Comparison of ENCODE assay signal across 9 mouse cellular contexts in the genomic region with DNA sequence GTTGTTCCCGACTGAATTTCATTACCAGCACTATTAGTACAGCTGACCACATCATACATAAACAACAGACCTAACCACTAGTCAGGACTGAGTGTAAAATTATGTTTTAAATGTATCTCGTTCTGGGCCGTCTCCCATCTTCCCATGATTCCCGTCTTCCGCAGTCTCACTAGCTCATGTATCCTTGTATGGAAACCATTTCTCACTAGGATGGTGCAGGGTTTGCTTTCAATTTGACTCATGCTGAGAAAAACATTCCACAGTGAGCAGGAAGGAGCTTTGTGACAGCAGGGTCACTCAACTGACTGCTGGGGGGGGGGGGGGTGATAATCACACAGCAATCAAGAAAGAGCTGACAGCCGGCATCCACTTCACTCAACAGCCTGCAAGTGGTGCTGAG. TPM values are rescaled to one million over a fixed set of nuclear protein-coding genes. Genes with fewer than 3 reads are reported as not detected.
A peak's percentile ranks its signal among the peaks of the same experiment; 100 is the strongest.
DNase-seq lines count a peak whose midpoint lies in the region; ATAC-seq and TF ChIP-seq lines count a peak whose summit lies in the region.
"Had no signal": no experiment of that assay in that cellular context is flagged by ENCODE, and none has a peak within 500 bp of the region (broad histone marks: within the 10 kb centered on the region; RNA-seq: fewer than 3 reads in every experiment).

No protein-coding gene starts in this region.

- no peaks in the 10 kb centered on the region for H3K9me3 ChIP-seq in heart, embryonic 15.5 days (replicated peaks)
- peaks cover 15% of the 10 kb centered on the region for H3K9me3 ChIP-seq in CH12.LX (replicated peaks; ENCODE audit: low read length)
- no peaks in the 10 kb centered on the region for H3K9me3 ChIP-seq in embryonic facial prominence, embryonic 15.5 days (replicated peaks)
- H3K9me3 ChIP-seq in limb, embryonic 13.5 days, result no peaks in the 10 kb centered on the region

- H3K4me1 ChIP-seq in heart, embryonic 15.5 days (replicated peaks), result peaks cover 22% of the 10 kb centered on the region
- peaks cover 15 to 41% of the 10 kb centered on the region in 2 experiments for H3K4me1 ChIP-seq in CH12.LX (ENCODE audit: control insufficient read depth in 1 of 2, insufficient read depth in 2 of 2)
- H3K4me1 ChIP-seq in embryonic facial prominence, embryonic 15.5 days, result peaks cover 43% of the 10 kb centered on the region
- H3K4me1 ChIP-seq in limb, embryonic 13.5 days, result peaks cover 57% of the 10 kb centered on the region

- no peak for ATAC-seq in heart, embryonic 15.5 days (replicated peaks; ENCODE audit: insufficient number of reproducible peaks, insufficient read depth, low FRiP score, low read depth)
- peak; percentile 30 for ATAC-seq in embryonic facial prominence, embryonic 15.5 days (ENCODE audit: insufficient number of reproducible peaks, low FRiP score, low TSS enrichment, low read depth)
- no peak for ATAC-seq in limb, embryonic 13.5 days (ENCODE audit: low FRiP score, low read depth)
- ATAC-seq: activated CD4-positive, CD25-positive, alpha-beta regulatory T cell, adult 4 months had no signal

- no peak for DNase-seq in heart, adult 9 months (ENCODE audit: low spot score in 2 of 2)
- DNase-seq in CH12.LX (ENCODE audit: extremely low read depth), result no peak
- no peak for DNase-seq in ovary, postnatal 10 days (ENCODE audit: low spot score)
- DNase-seq in cerebellum, postnatal 4 days (ENCODE audit: low spot score in 2 of 2), result no peak
- no peak for DNase-seq in cerebellum, adult 8-10 months

- no peaks in the 10 kb centered on the region for H3K79me2 ChIP-seq in CH12.LX (replicated peaks; ENCODE audit: control insufficient read depth, extremely low read depth, insufficient read depth, poor library complexity, severe bottlenecking)

- no peak overlapping the region for H3K4me3 ChIP-seq in heart, embryonic 15.5 days
- no peak overlapping the region for H3K4me3 ChIP-seq in CH12.LX (replicated peaks in 1 of 3; ENCODE audit: low read depth in 2 of 3, low read length in 2 of 3, poor library complexity in 1 of 3)
- no peak overlapping the region for H3K4me3 ChIP-seq in embryonic facial prominence, embryonic 15.5 days (replicated peaks)
- no peak overlapping the region for H3K4me3 ChIP-seq in limb, embryonic 13.5 days

- H3K36me3 ChIP-seq in heart, embryonic 15.5 days, result peaks cover 22% of the 10 kb centered on the region
- H3K36me3 ChIP-seq in CH12.LX (replicated peaks in 1 of 2; ENCODE audit: control insufficient read depth in 1 of 2, insufficient read depth in 1 of 2, low read length in 1 of 2), result peaks cover 29 to 57% of the 10 kb centered on the region in 2 experiments
- peaks cover 25% of the 10 kb centered on the region for H3K36me3 ChIP-seq in embryonic facial prominence, embryonic 15.5 days
- H3K36me3 ChIP-seq in limb, embryonic 13.5 days, result peaks cover 31% of the 10 kb centered on the region

- in situ Hi-C loops in CH12.LX (cut with MboI; ENCODE audit: low pct_ligation_motif_present, low pct_unique_long_range_greater_than_20kb, low sequenced_read_pairs), result no loop called here

- no peak for TF ChIP-seq POLR2A in CH12.LX (IDR thresholded peaks at IDR 0.05; ENCODE audit: low read depth, low read length)

- WGBS in heart, embryonic 15.5 days, result 17% methylated on average over 6 of the region's 6 CpGs
- 26% methylated on average over 6 of the region's 6 CpGs for WGBS in embryonic facial prominence, embryonic 15.5 days
- 20% methylated on average over 6 of the region's 6 CpGs for WGBS in limb, embryonic 13.5 days

- peak overlapping the region; percentile 29; the same call in 1 of the 2 replicates for H3K4me2 ChIP-seq in heart, embryonic 15.5 days
- H3K4me2 ChIP-seq in CH12.LX (ENCODE audit: insufficient read depth, low read depth, poor library complexity, severe bottlenecking), result no peak overlapping the region
- no peak overlapping the region; the same call in 1 of the 2 replicates for H3K4me2 ChIP-seq in embryonic facial prominence, embryonic 15.5 days (replicated peaks)
- no peak overlapping the region for H3K4me2 ChIP-seq in limb, embryonic 13.5 days (replicated peaks)

- H3K9ac ChIP-seq in heart, embryonic 15.5 days, result no peak overlapping the region
- no peak overlapping the region for H3K9ac ChIP-seq in CH12.LX (ENCODE audit: insufficient read depth, low read depth)
- H3K9ac ChIP-seq in embryonic facial prominence, embryonic 15.5 days, result no peak overlapping the region
- no peak overlapping the region for H3K9ac ChIP-seq in limb, embryonic 13.5 days

- dilution Hi-C loops in CH12.LX (cut with MboI; ENCODE audit: extremely low pct_ligation_motif_present, extremely low pct_unique_long_range_greater_than_20kb, low sequenced_read_pairs), result no loop called here

- peak overlapping the region; percentile 55 for H3K27ac ChIP-seq in heart, embryonic 15.5 days
- no peak overlapping the region for H3K27ac ChIP-seq in CH12.LX (ENCODE audit: insufficient read depth, low read depth)
- peak overlapping the region; percentile 68 for H3K27ac ChIP-seq in embryonic facial prominence, embryonic 15.5 days (replicated peaks)
- H3K27ac ChIP-seq in limb, embryonic 13.5 days, result peak overlapping the region; percentile 65; the same call in 1 of the 2 replicates

- no peak for TF ChIP-seq RAD21 in CH12.LX (IDR thresholded peaks at IDR 0.05; ENCODE audit: low read depth, low read length)

- peak; percentile 15; the same call in 1 of the 2 replicates for TF ChIP-seq EP300 in CH12.LX (IDR thresholded peaks at IDR 0.05; ENCODE audit: low read length)

- no peak for TF ChIP-seq CTCF in CH12.LX (conservative IDR thresholded peaks at IDR 0.05 in 1 of 2, IDR thresholded peaks at IDR 0.05 in 1 of 2; ENCODE audit: low read depth in 2 of 2, low read length in 2 of 2)

- H3K27me3 ChIP-seq in heart, embryonic 15.5 days, result no peaks in the 10 kb centered on the region
- no peaks in the 10 kb centered on the region for H3K27me3 ChIP-seq in CH12.LX (replicated peaks)
- no peaks in the 10 kb centered on the region for H3K27me3 ChIP-seq in embryonic facial prominence, embryonic 15.5 days
- no peaks in the 10 kb centered on the region for H3K27me3 ChIP-seq in limb, embryonic 13.5 days

TF ChIP-seq in CH12.LX, 34 proteins besides CTCF, POLR2A, EP300 and RAD21:
- TF ChIP-seq BHLHE40 (IDR thresholded peaks at IDR 0.05; ENCODE audit: low read depth, low read length) (peak; percentile 3; the same call in 1 of the 2 replicates), IRF4 (IDR thresholded peaks at IDR 0.05; ENCODE audit: low read depth, low read length) (peak; percentile 49; the same call in 1 of the 2 replicates), JUND (conservative IDR thresholded peaks at IDR 0.05; ENCODE audit: low read depth, low read length) (no peak)
TF ChIP-seq in CH12.LX: peak in this region for 2.

RNA-seq across cellular contexts. Expression of a gene that starts 25.3 kb away (rescaled TPM):
- polyA plus RNA-seq in heart, embryonic 15.5 days (2015; fragmentation: Nextera tagmentation; extraction: Ambion mirVana), result 51.7 and 53.8 TPM in 2 replicates
- 59.6 and 74.1 TPM in 2 replicates for total RNA-seq in CH12.LX (2012; rRNA removed)
- 68.5 and 74.6 TPM in 2 replicates for total RNA-seq in CH12.LX (2014; rRNA removed)
- 191 and 193 TPM in 2 replicates for polyA plus RNA-seq in CH12.LX (2012; ENCODE audit: insufficient read length, low read depth)
- polyA plus RNA-seq in embryonic facial prominence, embryonic 15.5 days (2015; fragmentation: Nextera tagmentation; extraction: Ambion mirVana), result 46.5 and 48.2 TPM in 2 replicates
- 39.9 and 42.0 TPM in 2 replicates for polyA plus RNA-seq in limb, embryonic 13.5 days (2015; fragmentation: Nextera tagmentation; extraction: Ambion mirVana)
